Mouse (Mus musculus) olfactory bulb, adult 2 months (tissue): Measurements from ENCODE around the gene Gpatch3. TPM values are rescaled to one million over a fixed set of nuclear protein-coding genes. Genes with fewer than 3 reads are reported as not detected.

Experiments
- H3K27ac ChIP-seq: fragments of 200-500 bp; 2 replicates; pipeline ENCODE4 v1.5.1; 2012; ENCODE audit warnings: low read depth, low read length; ENCODE audit not compliant: insufficient read depth
- H3K4me1 ChIP-seq: fragments of 200-500 bp; 2 replicates; pipeline ENCODE4 v1.6.1; 2012; ENCODE audit warnings: low read length; ENCODE audit not compliant: control insufficient read depth, insufficient read depth
- H3K4me3 ChIP-seq: fragments of 200-500 bp; 2 replicates; pipeline ENCODE4 v1.5.1; 2012; ENCODE audit warnings: mild to moderate bottlenecking, low read depth, low read length, moderate library complexity; ENCODE audit not compliant: insufficient read depth
- CTCF ChIP-seq: fragments of 200-500 bp; IDR thresholded peaks from 2 replicates; pipeline ENCODE4 v1.5.1; 2012; ENCODE audit warnings: low read depth, mild to moderate bottlenecking, low read length, moderate library complexity; ENCODE audit not compliant: insufficient read depth
- POLR2A ChIP-seq: fragments of 200-500 bp; IDR thresholded peaks from 2 replicates; pipeline ENCODE4 v1.6.1; 2012; ENCODE audit warnings: mild to moderate bottlenecking, low read depth, low read length, moderate library complexity; ENCODE audit not compliant: insufficient read depth
- WGBS: fragments of 180-500 bp; shearing (Covaris S2); methylation state at CpG from one replicate; pipeline ENCODE4 v1.1.7; 2018; 5-methylcytosine and 5-hydroxymethylcytosine counted together
- polyA plus RNA-seq: library from polyadenylated mRNA; stranded (reverse); fragments of >200 nt; gene quantifications from 2 replicates; pipeline ENCODE4 v1.2.4, GENCODE M21; 2012; ENCODE audit warnings: low replicate concordance; ENCODE audit not compliant: missing spikeins, insufficient read depth, insufficient read length

Gpatch3 gene
- polyA plus RNA-seq, 1 experiment = not detected

DNA sequence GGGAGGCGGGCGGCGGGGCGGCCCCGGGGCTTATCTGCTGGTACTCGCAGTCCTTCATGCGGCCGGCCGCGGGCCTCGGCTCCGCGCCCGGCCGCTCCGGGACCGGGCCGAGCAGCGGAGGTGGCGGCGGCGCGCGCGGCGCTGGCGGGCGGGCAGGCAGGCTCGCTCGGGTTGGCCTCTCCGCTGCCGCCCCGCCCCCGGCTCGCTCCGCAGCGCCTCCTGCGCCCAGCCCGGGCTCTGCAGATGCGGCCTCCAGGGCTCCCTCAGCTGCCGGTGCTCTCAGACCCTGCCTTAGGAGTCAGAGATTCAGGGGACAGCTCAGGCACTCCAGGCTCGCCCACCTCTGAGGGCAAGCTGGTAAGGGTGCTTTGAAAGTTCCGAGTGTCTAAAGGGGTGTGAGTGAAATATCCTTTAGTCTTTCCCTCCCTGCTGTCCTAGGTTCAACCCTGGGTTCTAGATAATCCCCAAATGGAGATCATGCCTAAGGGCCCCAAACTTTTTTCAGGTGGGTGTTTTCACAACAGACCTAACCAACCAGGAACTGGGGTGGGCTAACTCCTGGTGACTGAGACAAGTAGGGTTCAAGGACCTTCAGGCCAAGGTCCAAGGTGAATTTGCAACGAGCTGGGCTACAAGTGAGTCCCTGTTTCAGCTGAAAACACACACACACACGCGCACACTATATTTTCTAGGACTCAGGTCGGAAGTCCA, 58.9 kb downstream of the Gpatch3 start:
- peak overlapping the region; percentile 86 for H3K4me3 ChIP-seq
- no peak overlapping the region for H3K27ac ChIP-seq
- peaks cover 22% of the 10 kb centered on the region for H3K4me1 ChIP-seq
- WGBS = 8% methylated on average over 42 of the region's 47 CpGs
- no peak; the same call in 1 of the 2 replicates for TF ChIP-seq POLR2A
- TF ChIP-seq CTCF = peak; percentile 72

Other genes starting within 250 kb of the Gpatch3 start
- gene Wdtc1, start 221.3 kb upstream of the Gpatch3 start, polyA plus RNA-seq = 113 TPM in 1 of 2 replicates, not detected in the other
- gene Slc9a1, start 205.0 kb upstream of the Gpatch3 start, polyA plus RNA-seq = not detected in 2 replicates
- not detected in 2 replicates for gene Tent5b, start 94.6 kb upstream of the Gpatch3 start, polyA plus RNA-seq
- not detected in 2 replicates for gene Trnp1, start 76.2 kb upstream of the Gpatch3 start, polyA plus RNA-seq
- not detected in 2 replicates for gene Kdf1, start 55.8 kb upstream of the Gpatch3 start, polyA plus RNA-seq
- 355 TPM in 1 of 2 replicates, not detected in the other for gene Nudc, start 28.7 kb upstream of the Gpatch3 start, polyA plus RNA-seq
- not detected in 2 replicates for gene Nr0b2, start 21.4 kb upstream of the Gpatch3 start, polyA plus RNA-seq
- not detected in 2 replicates for gene Gpn2, start 9.6 kb downstream of the Gpatch3 start, polyA plus RNA-seq
- gene Sfn, start 27.4 kb downstream of the Gpatch3 start, polyA plus RNA-seq = not detected in 2 replicates
- gene Zdhhc18, start 75.4 kb downstream of the Gpatch3 start, polyA plus RNA-seq = not detected in 2 replicates
- gene Pigv, start 97.9 kb downstream of the Gpatch3 start, polyA plus RNA-seq = not detected in 2 replicates
- gene Arid1a, start 182.0 kb downstream of the Gpatch3 start, polyA plus RNA-seq = 655 TPM in 1 of 2 replicates, not detected in the other